Mouse (Mus musculus) cerebellum, adult 9-10 months (tissue): Measurements from ENCODE around the gene Tgfbi.
A peak's percentile ranks its signal among the peaks of the same experiment; 100 is the strongest.

Experiments used
- DNase-seq: peaks from one replicate; pipeline ENCODE4 v3.0.0; 2022

The Tgfbi gene

DNA sequence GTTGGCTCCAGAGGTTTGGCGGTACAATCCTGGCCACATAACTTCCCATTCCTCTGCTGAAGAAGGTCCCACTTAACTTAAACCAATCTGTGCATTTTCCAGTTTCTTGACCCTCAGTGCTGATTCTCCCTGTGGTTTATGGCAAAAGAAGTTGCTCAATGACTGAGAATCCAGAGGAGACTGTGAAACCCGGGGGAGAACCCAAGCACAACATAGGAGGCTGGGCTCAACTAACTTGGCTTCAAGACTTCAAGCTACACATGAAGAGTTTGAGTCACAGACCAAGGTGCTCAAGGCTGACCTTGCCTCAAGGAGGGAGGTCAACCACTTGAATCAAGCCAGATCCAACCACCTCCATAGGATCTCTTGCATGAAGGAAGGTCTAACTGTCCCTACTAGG lies 9.8 kb upstream of the Tgfbi start:
- DNase-seq = no peak

DNA sequence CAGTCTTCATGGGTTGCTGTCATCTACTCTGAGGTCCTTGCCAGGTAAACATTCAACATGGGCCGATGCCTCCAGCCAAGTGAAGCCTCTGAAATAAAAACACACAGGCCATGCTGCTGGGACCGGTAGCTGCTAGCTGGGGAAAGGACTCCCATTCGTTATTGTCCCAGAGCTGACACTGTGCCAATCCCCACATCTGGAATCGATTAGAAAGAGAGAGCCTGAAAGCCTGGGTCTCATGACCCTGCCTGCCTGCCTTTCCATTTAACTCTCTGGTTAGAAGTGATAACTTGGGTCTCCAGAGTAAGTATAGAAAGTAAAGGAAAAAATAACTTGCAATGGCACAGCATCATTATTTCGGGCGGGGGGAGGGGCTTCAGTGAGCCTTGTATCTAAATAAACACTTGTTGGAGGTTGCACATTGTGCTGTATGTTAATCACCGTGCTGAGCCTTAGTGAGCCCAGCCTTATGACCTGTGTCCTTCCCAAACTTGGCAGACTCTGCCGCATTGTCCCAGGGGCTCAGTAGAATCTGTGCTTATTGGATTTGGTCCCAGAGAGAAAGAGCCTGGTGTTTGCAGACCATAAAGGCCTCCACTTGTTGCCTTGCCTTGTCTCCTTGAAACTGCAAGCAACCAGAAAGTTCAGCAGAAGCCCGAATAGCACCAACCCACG lies 9.0 kb upstream of the Tgfbi start:
- no peak for DNase-seq

DNA sequence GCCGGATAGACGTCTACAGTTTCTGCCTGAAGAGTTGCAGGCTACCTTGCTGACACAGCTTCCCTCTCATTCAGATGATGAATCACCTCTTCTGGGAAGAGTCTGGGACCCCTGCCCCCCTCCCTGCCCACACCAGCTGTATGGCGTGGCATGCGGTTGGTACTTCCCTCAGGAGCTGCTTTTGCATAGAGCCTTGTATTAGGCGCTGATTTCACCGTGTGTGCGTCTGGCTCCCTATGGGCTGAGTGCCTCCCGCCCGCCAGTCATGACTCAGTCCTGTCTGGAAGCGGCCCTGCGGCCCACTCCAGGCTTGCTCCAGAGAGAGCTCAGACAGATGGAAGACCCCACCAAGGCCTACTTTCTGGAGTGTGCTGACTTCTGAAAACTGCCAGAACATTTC lies 8.1 kb upstream of the Tgfbi start:
- no peak for DNase-seq

DNA sequence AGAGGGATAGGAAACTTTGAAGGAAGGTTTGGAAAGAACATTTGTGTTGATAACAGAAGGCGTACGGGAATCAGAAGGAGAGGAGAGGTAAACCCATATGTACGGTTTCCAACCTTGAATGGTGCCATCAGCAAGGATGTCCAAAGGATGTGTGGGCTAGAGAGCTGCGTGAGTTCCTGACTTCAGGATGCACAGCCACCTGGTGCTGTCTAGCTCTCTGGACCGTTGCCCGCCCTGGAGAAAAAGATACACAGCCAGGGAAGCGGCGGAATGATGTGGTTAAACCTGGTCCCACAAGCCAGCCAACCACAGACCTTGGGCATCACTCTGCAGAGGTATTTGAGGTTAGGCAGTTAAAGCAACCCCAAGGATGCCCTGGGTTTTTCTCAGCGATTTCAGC lies 3.8 kb upstream of the Tgfbi start:
- DNase-seq = peak; percentile 82

DNA sequence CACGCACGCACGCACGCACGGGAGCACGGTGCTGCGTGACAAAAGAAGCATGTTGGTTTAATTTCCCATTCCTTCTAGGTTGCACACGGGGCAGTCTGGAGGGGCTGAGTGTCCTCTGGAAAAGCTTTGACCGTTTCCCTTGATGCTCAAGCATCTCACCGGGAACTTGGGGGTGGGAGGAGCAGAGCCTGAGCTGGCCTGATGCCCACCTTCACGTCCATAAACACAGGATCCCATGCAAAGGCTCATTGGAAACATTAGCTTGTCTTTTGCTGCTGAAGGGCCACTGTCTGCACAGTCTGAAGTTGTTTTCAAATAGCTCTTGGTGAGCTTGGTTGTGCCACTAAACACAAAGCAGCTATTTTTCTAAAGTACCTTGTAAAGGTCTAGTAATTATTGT lies 2.6 kb upstream of the Tgfbi start:
- no peak for DNase-seq

DNA sequence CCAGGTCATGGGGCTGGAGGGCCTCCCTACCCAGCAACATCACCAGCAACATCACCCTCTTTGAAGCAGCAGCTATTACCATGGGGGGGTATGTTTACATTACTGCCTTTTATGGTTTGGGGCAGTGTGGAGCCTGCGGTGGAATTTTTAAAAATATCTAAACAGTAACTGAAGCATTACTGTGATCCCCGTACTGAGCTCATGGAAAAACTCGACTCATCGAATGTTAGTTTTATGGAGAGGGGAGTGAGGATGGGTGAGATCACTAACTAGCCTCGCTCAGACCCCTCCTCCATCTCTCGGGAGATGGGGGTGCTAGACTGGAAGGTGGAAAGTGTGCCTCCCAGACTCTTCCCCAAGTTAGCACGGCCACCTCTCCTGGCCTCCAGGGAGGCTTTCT lies 2.1 kb upstream of the Tgfbi start:
- DNase-seq = no peak

GRCm38 (mm10) chr13:56607846-56608245 lies 1.5 kb upstream of the Tgfbi start:
- DNase-seq = no peak

DNA sequence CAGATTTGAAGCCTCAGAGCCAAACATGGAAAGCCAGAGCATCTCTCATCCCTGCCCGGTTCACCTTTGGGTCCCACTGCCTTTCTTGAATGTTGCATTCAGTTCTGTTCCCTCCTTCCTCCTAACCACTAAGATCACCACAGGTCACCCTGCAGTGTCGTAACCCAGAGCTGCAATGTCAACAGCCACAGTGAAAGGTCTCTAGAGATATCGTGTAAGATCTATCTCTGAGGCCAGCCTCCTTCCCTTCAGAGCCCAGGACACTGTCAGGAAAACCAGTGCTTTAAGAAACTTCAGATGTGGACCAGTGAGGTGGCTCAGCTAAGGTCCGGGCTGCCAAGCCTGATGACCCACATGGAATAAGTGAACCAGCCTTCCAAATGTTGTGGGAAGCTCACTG lies 1.8 kb downstream of the Tgfbi start:
- no peak for DNase-seq

- no peak for DNase-seq
Observed at GRCm38 (mm10) chr13:56611741-56612140, 2.4 kb downstream of the Tgfbi start.

- no peak for DNase-seq
Observed at GRCm38 (mm10) chr13:56612331-56612730, 3.0 kb downstream of the Tgfbi start.

DNA sequence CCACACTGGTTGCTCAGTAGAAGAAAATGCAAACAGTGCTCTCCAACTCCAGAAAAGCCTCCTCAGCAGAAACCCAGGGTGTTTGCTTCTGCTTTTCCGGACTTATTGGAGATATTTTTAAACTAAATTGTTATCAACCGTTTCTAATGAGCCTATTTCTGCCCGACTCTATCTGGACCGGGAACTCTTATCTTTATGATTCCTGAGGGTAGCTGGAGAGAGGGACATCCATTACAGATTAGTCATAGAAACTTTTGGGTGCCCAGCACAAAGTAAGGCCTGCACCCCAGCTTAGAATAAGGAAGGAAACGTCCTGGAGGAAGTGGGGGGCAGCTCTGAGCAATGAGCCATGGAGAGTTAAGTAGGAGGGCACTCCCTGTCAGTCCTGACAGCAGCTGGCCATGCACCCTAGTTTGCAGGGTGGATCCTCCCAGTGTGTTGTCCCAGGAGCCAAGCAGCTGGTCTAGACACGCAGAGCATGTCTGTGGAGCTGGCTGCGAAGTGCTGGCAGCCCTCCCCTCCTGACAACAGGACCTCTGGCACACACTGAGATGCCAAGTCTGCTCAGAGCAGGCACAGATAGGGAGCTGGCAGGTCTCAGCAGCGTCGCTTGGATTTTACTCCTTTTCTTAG lies 4.2 kb downstream of the Tgfbi start:
- DNase-seq = no peak

DNA sequence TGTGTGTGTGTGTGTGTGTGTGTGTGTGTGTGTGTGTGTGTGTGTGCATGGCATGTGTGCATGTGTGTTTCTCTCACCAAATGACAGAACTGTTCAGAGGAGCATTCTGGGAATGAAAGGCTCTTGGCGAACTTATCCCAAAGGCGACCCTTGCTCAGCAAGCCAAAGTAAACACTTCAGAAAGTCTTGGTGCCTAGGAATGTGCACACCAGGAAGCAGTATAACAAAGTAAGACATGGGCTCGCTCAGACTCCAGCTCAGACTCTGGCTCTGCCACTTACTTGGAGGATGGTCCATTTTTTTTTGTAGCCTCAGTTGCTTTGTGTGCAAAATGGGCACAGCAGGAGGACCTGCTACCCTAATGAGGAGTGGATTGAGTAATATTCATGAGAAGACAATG lies 5.4 kb downstream of the Tgfbi start:
- DNase-seq = no peak

GRCm38 (mm10) chr13:56615223-56615622 lies 5.9 kb downstream of the Tgfbi start:
- no peak for DNase-seq

- DNase-seq = peak; percentile 43
Observed at GRCm38 (mm10) chr13:56615864-56616263, 6.5 kb downstream of the Tgfbi start.

- no peak for DNase-seq
Observed at GRCm38 (mm10) chr13:56616386-56616785, 7.1 kb downstream of the Tgfbi start.

- no peak for DNase-seq
Observed at GRCm38 (mm10) chr13:56617197-56617596, 7.9 kb downstream of the Tgfbi start.

- DNase-seq = no peak
Observed at GRCm38 (mm10) chr13:56622201-56622757, 13.0 kb downstream of the Tgfbi start.

- no peak for DNase-seq
Observed at GRCm38 (mm10) chr13:56626524-56626923, 17.2 kb downstream of the Tgfbi start.

GRCm38 (mm10) chr13:56630081-56630480 lies 20.8 kb downstream of the Tgfbi start:
- no peak for DNase-seq

DNA sequence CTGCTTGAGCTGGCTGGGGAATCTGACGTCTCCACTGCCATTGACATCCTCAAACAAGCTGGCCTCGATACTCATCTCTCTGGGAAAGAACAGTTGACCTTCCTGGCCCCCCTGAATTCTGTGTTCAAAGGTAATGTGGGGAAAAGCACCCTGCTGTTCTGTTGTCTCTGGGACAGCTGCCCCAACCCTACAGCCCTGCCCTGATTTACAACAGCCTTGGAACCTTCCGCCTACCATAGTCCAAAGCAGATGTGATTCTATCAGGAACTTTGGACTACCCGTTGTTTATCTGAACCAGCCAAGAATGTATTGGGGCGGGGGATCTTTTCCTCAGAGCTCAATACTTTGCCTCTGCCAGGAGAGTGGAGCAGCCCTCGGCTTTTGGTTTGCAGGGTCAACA lies 21.2 kb downstream of the Tgfbi start:
- no peak for DNase-seq

DNA sequence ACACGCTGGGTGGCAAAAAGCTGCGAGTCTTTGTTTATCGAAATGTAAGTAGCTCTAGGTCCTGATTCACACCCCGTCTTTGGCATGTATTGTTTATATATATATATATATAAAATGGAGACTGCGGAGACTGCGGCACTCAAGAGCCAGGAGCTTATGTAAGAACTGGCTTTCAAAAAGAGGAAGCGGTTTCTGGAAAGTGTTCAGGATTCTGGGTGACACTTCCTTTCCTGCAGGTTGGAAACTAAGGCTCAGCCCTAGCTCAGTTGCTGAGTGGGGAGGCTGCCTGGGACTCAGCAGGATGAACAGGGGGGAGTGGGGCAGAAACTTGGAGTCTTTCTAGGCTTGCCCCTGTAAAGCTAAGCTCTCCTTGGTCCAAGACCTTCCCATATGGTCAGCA lies 22.0 kb downstream of the Tgfbi start:
- no peak for DNase-seq

DNA sequence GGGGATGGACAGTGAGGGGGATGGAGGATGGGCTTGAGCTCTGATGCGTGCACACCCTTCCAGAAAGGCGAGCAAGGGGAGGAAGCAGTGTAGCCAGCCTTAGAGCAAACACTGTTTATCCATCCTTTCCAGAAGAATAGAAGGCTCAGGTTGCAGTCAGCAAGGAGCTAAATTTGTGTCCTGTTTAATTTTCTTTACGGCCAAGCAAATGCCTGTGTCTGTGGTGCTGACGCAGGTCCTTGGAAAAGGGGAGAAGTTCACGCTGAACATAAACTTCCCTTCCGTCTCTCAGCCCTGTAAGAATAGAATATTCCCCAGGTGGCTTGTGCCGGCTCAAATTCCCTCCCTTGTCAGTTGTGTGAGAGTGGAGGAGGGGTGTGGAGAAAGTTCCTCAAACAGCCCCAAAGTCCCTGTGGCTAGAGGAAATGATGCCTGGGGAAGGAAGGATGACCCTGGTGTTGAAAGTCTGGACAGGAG lies 24.9 kb downstream of the Tgfbi start:
- DNase-seq = no peak

- DNase-seq = no peak
Observed at GRCm38 (mm10) chr13:56634920-56635319, 25.6 kb downstream of the Tgfbi start.

GRCm38 (mm10) chr13:56637027-56637426 lies 27.7 kb downstream of the Tgfbi start:
- DNase-seq = no peak

DNA sequence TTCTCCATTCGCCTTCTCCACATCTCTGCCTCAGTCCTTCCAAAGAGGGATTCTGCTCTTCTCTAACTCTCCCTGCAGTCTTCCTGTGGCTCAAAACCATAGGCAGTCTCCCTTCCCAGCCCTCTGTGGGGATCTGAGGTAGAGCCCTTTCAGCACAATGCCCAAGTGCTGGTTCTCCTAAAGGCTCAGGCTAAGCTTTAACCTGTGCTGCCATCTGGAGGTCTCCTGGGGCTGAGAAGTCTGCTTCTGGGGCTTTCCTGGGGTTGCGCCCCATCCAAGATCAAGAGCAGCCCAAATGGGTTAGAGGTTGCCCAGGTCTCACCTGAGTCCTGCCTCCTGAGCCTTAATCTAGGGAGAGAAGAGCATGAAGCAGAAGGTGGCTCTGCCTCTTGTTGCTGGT lies 32.4 kb downstream of the Tgfbi start:
- DNase-seq = no peak
